ENCODE assay signal across 14 mouse cellular contexts in genomic region chr3:65321981-65322779, GRCm38 (mm10).
DNase-seq lines count a peak whose midpoint lies in the region; ATAC-seq and TF ChIP-seq lines count a peak whose summit lies in the region.
"Had no signal": no experiment of that assay in that cellular context is flagged by ENCODE, and none has a peak within 500 bp of the region (broad histone marks: within the 10 kb centered on the region; RNA-seq: fewer than 3 reads in every experiment).

No protein-coding gene starts in this region.

- no peaks in the 10 kb centered on the region for H3K9me3 ChIP-seq in hindbrain, embryonic 14.5 days (ENCODE audit: control insufficient read depth, low read length)
- no peaks in the 10 kb centered on the region for H3K9me3 ChIP-seq in hindbrain, embryonic 11.5 days (ENCODE audit: control insufficient read depth, low read length)
- H3K9me3 ChIP-seq in heart, embryonic 10.5 days: no peaks in the 10 kb centered on the region
- H3K9me3 ChIP-seq: intestine, embryonic 15.5 days; megakaryocyte, embryonic 14.5 days had no signal

- intact Hi-C loops in heart, postnatal 14 days (cut with DNase I): no loop called here

- WGBS in hindbrain, embryonic 14.5 days: 78% methylated on average over 14 of the region's 14 CpGs
- 91% methylated on average over 14 of the region's 14 CpGs for WGBS in hindbrain, embryonic 11.5 days
- WGBS in heart, embryonic 10.5 days: 90% methylated on average over 14 of the region's 14 CpGs

- no peak overlapping the region for H3K4me2 ChIP-seq in hindbrain, embryonic 14.5 days (replicated peaks)
- no peak overlapping the region for H3K4me2 ChIP-seq in hindbrain, embryonic 11.5 days (replicated peaks; ENCODE audit: low read depth, low read length)
- H3K4me2 ChIP-seq: heart, embryonic 11.5 days; intestine, embryonic 15.5 days had no signal

- H3K9ac ChIP-seq in hindbrain, embryonic 14.5 days: no peak overlapping the region
- H3K9ac ChIP-seq in hindbrain, embryonic 11.5 days (ENCODE audit: low read depth, low read length): no peak overlapping the region
- H3K9ac ChIP-seq: intestine, embryonic 15.5 days had no signal

- DNase-seq in hindbrain, embryonic 14.5 days (ENCODE audit: low spot score): peak; percentile 34
- DNase-seq in hindbrain, embryonic 11.5 days (ENCODE audit: low spot score): no peak
- peak; percentile 61 for DNase-seq in cerebellum, adult 11-12 months
- DNase-seq in layer of hippocampus, adult 2 months (ENCODE audit: low spot score in 2 of 2): peak; percentile 45 to 60
- peak; percentile 48 to 56 for DNase-seq in right cerebral cortex, postnatal 10 days (ENCODE audit: low spot score in 2 of 2)
- no peak for DNase-seq in heart, postnatal 14 days
- DNase-seq in adrenal gland, adult (ENCODE audit: inconsistent age in 2 of 2, low spot score in 1 of 2): no peak
- DNase-seq in heart, embryonic 10.5 days (ENCODE audit: low spot score): no peak
- DNase-seq: adrenal gland, adult 8-10 months; lung, adult 18-20 months; thymus, postnatal 25 days had no signal

- H3K27me3 ChIP-seq in hindbrain, embryonic 14.5 days (ENCODE audit: control insufficient read depth, insufficient read depth, low read length): no peaks in the 10 kb centered on the region
- no peaks in the 10 kb centered on the region for H3K27me3 ChIP-seq in hindbrain, embryonic 11.5 days (ENCODE audit: control insufficient read depth, insufficient read depth, low read length)
- H3K27me3 ChIP-seq in heart, embryonic 10.5 days (ENCODE audit: insufficient read depth, poor library complexity, severe bottlenecking): no peaks in the 10 kb centered on the region
- H3K27me3 ChIP-seq: intestine, embryonic 15.5 days; megakaryocyte, embryonic 14.5 days had no signal

- no peak overlapping the region for H3K4me3 ChIP-seq in hindbrain, embryonic 14.5 days (replicated peaks; ENCODE audit: low read length)
- H3K4me3 ChIP-seq in hindbrain, embryonic 11.5 days (ENCODE audit: low read depth, low read length): no peak overlapping the region
- peak overlapping the region; percentile 24; the same call in 1 of the 2 replicates for H3K4me3 ChIP-seq in layer of hippocampus, adult 2 months
- H3K4me3 ChIP-seq in heart, embryonic 10.5 days: no peak overlapping the region
- H3K4me3 ChIP-seq: intestine, embryonic 15.5 days; megakaryocyte, embryonic 14.5 days had no signal

- no peak for TF ChIP-seq CTCF in layer of hippocampus, adult 2 months (conservative IDR thresholded peaks at IDR 0.05)

- H3K27ac ChIP-seq in hindbrain, embryonic 14.5 days: no peak overlapping the region
- no peak overlapping the region for H3K27ac ChIP-seq in hindbrain, embryonic 11.5 days (ENCODE audit: low read depth, low read length)
- peak overlapping the region; percentile 80 for H3K27ac ChIP-seq in layer of hippocampus, adult 2 months
- H3K27ac ChIP-seq in heart, embryonic 10.5 days: no peak overlapping the region
- H3K27ac ChIP-seq: intestine, embryonic 15.5 days had no signal

- H3K36me3 ChIP-seq in hindbrain, embryonic 14.5 days (replicated peaks; ENCODE audit: control insufficient read depth, insufficient read depth): no peaks in the 10 kb centered on the region
- H3K36me3 ChIP-seq in hindbrain, embryonic 11.5 days (ENCODE audit: control insufficient read depth, insufficient read depth, low read length): no peaks in the 10 kb centered on the region
- no peaks in the 10 kb centered on the region for H3K36me3 ChIP-seq in heart, embryonic 10.5 days
- H3K36me3 ChIP-seq: intestine, embryonic 15.5 days had no signal

- no peaks in the 10 kb centered on the region for H3K4me1 ChIP-seq in hindbrain, embryonic 14.5 days (replicated peaks; ENCODE audit: control insufficient read depth, insufficient read depth, low read length)
- no peaks in the 10 kb centered on the region for H3K4me1 ChIP-seq in hindbrain, embryonic 11.5 days (replicated peaks; ENCODE audit: control insufficient read depth, insufficient read depth, low read length)
- no peaks in the 10 kb centered on the region for H3K4me1 ChIP-seq in heart, embryonic 10.5 days
- H3K4me1 ChIP-seq: intestine, embryonic 15.5 days; megakaryocyte, embryonic 14.5 days had no signal

- no peak; the same call in 1 of the 2 replicates for ATAC-seq in hindbrain, embryonic 14.5 days (ENCODE audit: low FRiP score)
- no peak for ATAC-seq in hindbrain, embryonic 11.5 days (ENCODE audit: low FRiP score)
- ATAC-seq: intestine, embryonic 15.5 days had no signal

Comparison
In these comparisons a context has a peak if more than half of its experiments do, and no peak if none do; other contexts are left out.
1. DNase-seq: peak in hindbrain, embryonic 14.5 days (single experiment), cerebellum, adult 11-12 months (single experiment), layer of hippocampus, adult 2 months (2 of 2) and right cerebral cortex, postnatal 10 days (2 of 2); none in hindbrain, embryonic 11.5 days (single experiment), heart, postnatal 14 days (0 of 2), adrenal gland, adult (0 of 2) and heart, embryonic 10.5 days (single experiment).